Mouse (Mus musculus) naive thymus-derived CD4-positive, alpha-beta T cell, adult 5 months (primary cell): ENCODE data around the gene Rpl36. TPM values are rescaled to one million over a fixed set of nuclear protein-coding genes. Genes with fewer than 3 reads are reported as not detected.

Source experiments
- polyA plus RNA-seq: library from polyadenylated mRNA; unstranded; fragments of 100-300 nt; shearing (Covaris generic); gene quantifications from one replicate; pipeline ENCODE4 v1.2.1, GENCODE M21; 2017

Rpl36 gene
- polyA plus RNA-seq = 2,504 TPM

GRCm38 (mm10) chr17:56613236-56613844 is at the start of gene Rpl36:
Gene Rpl36 (plus strand): TSS chr17:56613416.

GRCm38 (mm10) chr17:56584257-56585130 is 28.7 kb upstream of the Rpl36 start, which contains the start of the genes Safb2 and Safb:
Gene Safb2 (minus strand): TSS chr17:56584585.
Gene Safb (plus strand): TSS chr17:56584825.

GRCm38 (mm10) chr17:56609452-56610171 is 3.6 kb upstream of the Rpl36 start, which contains the start of gene 2410015M20Rik:
Gene 2410015M20Rik (minus strand): TSS chr17:56609771.

GRCm38 (mm10) chr17:56626754-56627470 is 13.7 kb downstream of the Rpl36 start, which contains the start of gene Lonp1:
Gene Lonp1 (minus strand): TSS chr17:56626887.

GRCm38 (mm10) chr17:56627530-56628277 is 14.5 kb downstream of the Rpl36 start, which contains the start of gene Catsperd:
Gene Catsperd (plus strand): TSS chr17:56628143.

Other genes starting within 250 kb of the Rpl36 start
- gene Ptprs, start 136.9 kb upstream of the Rpl36 start, polyA plus RNA-seq = 4.4 TPM
- gene Znrf4, start 101.0 kb upstream of the Rpl36 start, polyA plus RNA-seq = not detected
- 0.55 TPM for gene Gm20219, start 59.0 kb upstream of the Rpl36 start, polyA plus RNA-seq
- 238 TPM for gene Safb2, start 28.8 kb upstream of the Rpl36 start, polyA plus RNA-seq
- gene Safb, start 28.6 kb upstream of the Rpl36 start, polyA plus RNA-seq = 253 TPM
- 139 TPM for gene 2410015M20Rik, start 3.6 kb upstream of the Rpl36 start, polyA plus RNA-seq
- 62.0 TPM for gene Lonp1, start 13.5 kb downstream of the Rpl36 start, polyA plus RNA-seq
- gene Catsperd, start 14.7 kb downstream of the Rpl36 start, polyA plus RNA-seq = 1.2 TPM
- 94.5 TPM for gene Ranbp3, start 59.9 kb downstream of the Rpl36 start, polyA plus RNA-seq
- 132 TPM for gene Ndufa11, start 104.4 kb downstream of the Rpl36 start, polyA plus RNA-seq
- gene Vmac, start 104.6 kb downstream of the Rpl36 start, polyA plus RNA-seq = 12.5 TPM
- gene Nrtn, start 144.1 kb downstream of the Rpl36 start, polyA plus RNA-seq = not detected
- gene Dus3l, start 151.3 kb downstream of the Rpl36 start, polyA plus RNA-seq = 60.0 TPM
- gene Prr22, start 156.8 kb downstream of the Rpl36 start, polyA plus RNA-seq = 1.5 TPM
- gene Rfx2, start 217.6 kb downstream of the Rpl36 start, polyA plus RNA-seq = 1.8 TPM